Mouse (Mus musculus): Measurements from ENCODE around the gene Prpsap1.

GRCm38 (mm10) chr11:116428872-116429859 lies 64.8 kb downstream of the Prpsap1 start:
- TF ChIP-seq CTCF (IDR thresholded peaks at IDR 0.05; ENCODE audit: low read depth) (no peak), EP300 (IDR thresholded peaks at IDR 0.05; ENCODE audit: low read depth) (no peak)
